Comparison of ENCODE assay signal across 24 mouse cellular contexts in the genomic region with DNA sequence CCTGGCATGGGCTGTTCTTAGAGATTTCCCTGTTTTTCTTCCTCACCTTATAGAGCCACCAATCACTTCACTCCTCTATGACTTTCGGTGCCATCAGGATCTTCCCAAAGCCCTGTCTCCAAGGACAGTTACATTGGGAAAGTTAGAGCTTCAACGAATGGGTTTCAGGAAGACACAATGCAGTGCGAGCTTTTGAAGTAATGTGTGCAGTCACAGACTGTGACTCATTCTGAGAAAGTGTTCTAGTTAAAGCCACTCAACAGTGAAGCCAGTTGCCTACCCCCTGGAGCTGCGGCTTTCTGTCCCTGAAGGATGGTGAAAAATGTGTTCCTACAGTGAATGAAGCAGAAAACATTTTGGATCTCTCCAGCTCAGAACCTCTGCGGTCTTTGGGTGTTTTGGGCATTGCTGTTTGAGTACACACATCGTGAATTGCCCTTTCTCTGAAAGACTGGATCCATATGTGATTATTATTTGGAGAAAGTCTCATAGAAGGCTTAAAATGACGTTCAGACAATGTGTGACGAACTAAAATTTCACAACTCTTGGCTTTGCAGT. TPM values are rescaled to one million over a fixed set of nuclear protein-coding genes. Genes with fewer than 3 reads are reported as not detected.
DNase-seq lines count a peak whose midpoint lies in the region; ATAC-seq and TF ChIP-seq lines count a peak whose summit lies in the region.
"Had no signal": no experiment of that assay in that cellular context is flagged by ENCODE, and none has a peak within 500 bp of the region (broad histone marks: within the 10 kb centered on the region; RNA-seq: fewer than 3 reads in every experiment).

No protein-coding gene starts in this region.

- no peaks in the 10 kb centered on the region for H3K27me3 ChIP-seq in lung, postnatal 0 days (replicated peaks; ENCODE audit: insufficient read depth, low read length)
- H3K27me3 ChIP-seq: forebrain, embryonic 15.5 days; hindbrain, embryonic 15.5 days; limb, embryonic 12.5 days; midbrain, embryonic 12.5 days; neural tube, embryonic 12.5 days had no signal

- ATAC-seq in lung, postnatal 0 days, result no peak
- peak; percentile 85 for ATAC-seq in activated CD4-positive, CD25-positive, alpha-beta regulatory T cell, adult 4 months
- ATAC-seq: forebrain, embryonic 15.5 days; intestine, postnatal 0 days; liver, postnatal 0 days had no signal

- WGBS in lung, postnatal 0 days, result 71% methylated on average over 8 of the region's 8 CpGs

- no peaks in the 10 kb centered on the region for H3K36me3 ChIP-seq in lung, postnatal 0 days (ENCODE audit: insufficient read depth, low read length)
- H3K36me3 ChIP-seq: forebrain, embryonic 15.5 days; heart, embryonic 10.5 days; hindbrain, embryonic 15.5 days; limb, embryonic 12.5 days; midbrain, embryonic 12.5 days; neural tube, embryonic 12.5 days had no signal

- no peaks in the 10 kb centered on the region for H3K4me1 ChIP-seq in lung, postnatal 0 days (ENCODE audit: insufficient read depth, low read depth, low read length)
- H3K4me1 ChIP-seq: forebrain, embryonic 15.5 days; hindbrain, embryonic 15.5 days; midbrain, embryonic 12.5 days; neural tube, embryonic 12.5 days had no signal

- H3K9ac ChIP-seq in lung, postnatal 0 days (replicated peaks; ENCODE audit: low read depth), result no peak overlapping the region
- H3K9ac ChIP-seq: forebrain, embryonic 15.5 days; hindbrain, embryonic 15.5 days; limb, embryonic 12.5 days; liver, postnatal 0 days; midbrain, embryonic 12.5 days; neural tube, embryonic 12.5 days had no signal

- TF ChIP-seq CTCF in lung, postnatal 0 days (IDR thresholded peaks at IDR 0.05), result no peak

- no peak overlapping the region for H3K4me3 ChIP-seq in lung, postnatal 0 days (ENCODE audit: low read depth, low read length)
- H3K4me3 ChIP-seq: forebrain, embryonic 15.5 days; heart, embryonic 10.5 days; hindbrain, embryonic 15.5 days; layer of hippocampus, adult 2 months; limb, embryonic 12.5 days; midbrain, embryonic 12.5 days; neural tube, embryonic 12.5 days had no signal

- H3K4me2 ChIP-seq in lung, postnatal 0 days (replicated peaks; ENCODE audit: low read depth, low read length), result no peak overlapping the region
- H3K4me2 ChIP-seq: forebrain, embryonic 15.5 days; hindbrain, embryonic 15.5 days; limb, embryonic 12.5 days; liver, embryonic 11.5 days; midbrain, embryonic 12.5 days; neural tube, embryonic 12.5 days had no signal

- no peak overlapping the region for H3K27ac ChIP-seq in lung, postnatal 0 days (ENCODE audit: low read length)
- H3K27ac ChIP-seq: forebrain, embryonic 15.5 days; heart, embryonic 10.5 days; hindbrain, embryonic 15.5 days; layer of hippocampus, adult 2 months; limb, embryonic 12.5 days; midbrain, embryonic 12.5 days; neural tube, embryonic 12.5 days had no signal

- H3K9me3 ChIP-seq in lung, postnatal 0 days (ENCODE audit: low read length), result no peaks in the 10 kb centered on the region
- H3K9me3 ChIP-seq: forebrain, embryonic 15.5 days; heart, embryonic 10.5 days; hindbrain, embryonic 15.5 days; limb, embryonic 12.5 days; midbrain, embryonic 12.5 days; neural tube, embryonic 12.5 days had no signal

- TF ChIP-seq EP300 in lung, postnatal 0 days (IDR thresholded peaks at IDR 0.05), result no peak

- DNase-seq in lung, postnatal 0 days (ENCODE audit: low spot score), result peak; percentile 24
- no peak for DNase-seq in lung, postnatal 4 days
- peak; percentile 50 for DNase-seq in CD4-positive, CD25-positive, alpha-beta regulatory T cell, adult 2 months (ENCODE audit: low read depth, low spot score)
- no peak for DNase-seq in cerebellum, adult 9-11 months
- DNase-seq in cerebellum, postnatal 25 days, result no peak
- no peak for DNase-seq in MN1 (ENCODE audit: low spot score)
- DNase-seq: adrenal gland, adult 8-10 months; cerebellum, adult 18-20 months; gastrocnemius, postnatal 36 days; kidney, postnatal 25 days; liver, postnatal 0 days; lung, postnatal 10 days; right cerebral cortex, postnatal 4 days; thymus, postnatal 14 days had no signal

RNA-seq across cellular contexts. Expression of a gene that starts 16.7 kb away (rescaled TPM):
- polyA plus RNA-seq in lung, postnatal 0 days (2015; fragmentation: Nextera tagmentation; extraction: Ambion mirVana), result 30.4 and 33.7 TPM in 2 replicates
- polyA plus RNA-seq in activated CD4-positive, CD25-positive, alpha-beta regulatory T cell, adult 4 months (2017; shearing (Covaris generic)), result 10 to 100 TPM; 29.5 to 37.5 TPM

Comparison
In these comparisons a context has a peak if more than half of its experiments do, and no peak if none do; other contexts are left out.
1. DNase-seq: peak in lung, postnatal 0 days (single experiment) and CD4-positive, CD25-positive, alpha-beta regulatory T cell, adult 2 months (single experiment); none in lung, postnatal 4 days (0 of 2), cerebellum, adult 9-11 months (single experiment), cerebellum, postnatal 25 days (0 of 2) and MN1 (single experiment).